Mouse (Mus musculus) T-helper 2 cell (primary cell): Measurements from ENCODE around the gene 2810459M11Rik.

Experiments
- in situ Hi-C: fragments of 300-600 bp; cut with MboI, MseI; formaldehyde crosslinking; loops from one replicate; pipeline ENCODE4 v1.15.1; 2025; ENCODE audit warnings: high pct_unique_total_duplicates

The 2810459M11Rik gene

GRCm38 (mm10) chr1:86048744-86049143 lies 3.1 kb downstream of the 2810459M11Rik start:
- in situ Hi-C loops, result no loop called here

GRCm38 (mm10) chr1:86053198-86053921 lies 7.7 kb downstream of the 2810459M11Rik start:
- in situ Hi-C loops, result no loop called here

DNA sequence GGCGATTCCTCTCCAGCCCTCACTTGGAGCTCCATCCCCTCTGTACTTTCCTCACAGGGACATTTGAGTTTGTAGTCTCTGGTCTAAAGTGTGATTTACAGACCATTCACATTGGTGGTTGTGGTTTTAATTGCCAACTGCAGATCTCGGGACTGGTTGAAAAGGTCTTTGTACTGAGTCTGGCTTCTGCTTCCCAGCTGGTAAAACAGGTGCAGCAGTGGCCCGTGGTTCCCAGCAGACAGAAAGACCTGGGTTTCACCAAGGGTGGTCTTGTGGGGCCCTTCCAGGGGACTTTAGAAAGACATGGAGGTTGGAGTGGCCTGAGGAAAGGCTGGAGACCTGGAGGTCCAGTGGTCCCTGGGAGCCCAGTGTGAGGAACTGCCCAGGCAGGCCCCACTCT lies 9.3 kb downstream of the 2810459M11Rik start:
- in situ Hi-C loops, result no loop called here

DNA sequence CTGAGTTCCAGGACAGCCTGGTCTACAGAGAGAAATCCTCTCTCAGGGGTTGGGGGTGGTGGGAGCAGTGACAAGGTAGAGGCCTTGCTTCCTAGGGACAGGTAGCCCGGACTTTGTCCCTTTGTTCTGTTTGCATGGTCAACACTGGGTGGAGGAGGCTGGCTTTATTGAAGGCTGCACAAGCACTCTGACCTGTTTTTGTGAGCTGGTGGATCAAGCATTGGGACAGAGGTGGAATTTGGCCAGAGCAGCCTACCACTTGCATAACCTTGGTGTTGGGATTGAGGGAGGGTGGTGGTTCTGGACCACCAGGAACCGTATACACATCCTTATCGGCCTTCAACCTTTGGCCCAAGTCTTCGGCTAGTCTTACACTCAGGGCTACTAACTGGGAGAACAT lies 10.6 kb downstream of the 2810459M11Rik start:
- in situ Hi-C loops, result no loop called here

- in situ Hi-C loops, result no loop called here
Observed at GRCm38 (mm10) chr1:86058856-86059769, 13.4 kb downstream of the 2810459M11Rik start.

DNA sequence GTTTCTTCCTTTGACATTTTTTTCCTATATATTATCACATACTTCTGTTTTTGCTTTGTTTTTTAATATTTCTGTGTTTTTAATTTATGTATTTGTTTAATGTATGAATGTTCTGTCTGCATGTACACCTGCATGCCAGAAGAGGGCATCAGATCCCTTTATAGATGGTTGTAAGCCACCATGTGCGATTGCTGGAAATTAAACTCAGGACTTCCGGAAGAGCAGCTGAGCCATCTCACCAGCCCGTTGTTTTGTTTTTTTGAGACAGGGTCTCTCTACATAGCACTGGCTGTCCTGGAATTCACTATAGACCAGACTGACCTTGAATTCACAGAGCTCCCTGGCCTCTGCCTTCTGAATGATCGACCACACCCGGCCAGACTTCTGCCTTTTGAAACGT lies 16.9 kb downstream of the 2810459M11Rik start:
- in situ Hi-C loops, result no loop called here

DNA sequence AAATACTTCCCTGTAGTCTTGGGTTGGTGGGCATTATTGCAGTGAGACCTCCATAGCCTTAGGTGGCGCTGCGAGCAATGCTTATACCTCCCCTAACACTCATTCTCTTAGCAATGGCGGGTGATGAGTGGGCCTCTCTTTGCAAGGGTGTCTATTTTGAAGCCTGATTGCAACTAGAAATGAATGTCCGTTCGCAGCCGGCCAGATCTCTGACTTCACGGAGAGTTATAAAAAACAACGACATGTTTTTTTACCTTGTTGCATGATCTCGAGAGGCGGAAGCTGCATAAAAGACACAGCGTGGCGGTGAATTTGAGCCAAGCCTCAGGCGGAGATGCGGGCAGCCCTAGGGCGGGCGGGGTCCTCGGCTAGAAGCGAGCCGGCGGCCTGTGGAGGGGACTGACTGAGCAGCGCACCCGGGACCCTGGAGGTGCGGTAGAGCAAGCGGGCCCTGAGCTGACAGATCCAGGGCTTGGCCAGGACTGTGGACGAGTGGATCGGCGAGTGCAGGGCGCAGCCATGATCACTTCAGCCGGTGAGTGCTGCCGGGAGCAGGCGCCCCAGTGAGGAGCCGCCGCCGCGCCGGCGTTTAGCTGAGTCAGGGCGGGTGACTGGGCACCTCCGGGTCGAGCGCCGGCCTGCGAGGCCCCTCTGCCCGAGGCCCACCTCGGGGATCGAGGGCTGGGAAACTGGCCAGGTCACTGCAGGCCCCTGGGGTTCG lies 18.8 kb downstream of the 2810459M11Rik start, which contains the start of gene Psmd1:
Psmd1 (plus strand) TSS at position 117 of the 721 bp plus-strand sequence.
- in situ Hi-C loops, result no loop called here

DNA sequence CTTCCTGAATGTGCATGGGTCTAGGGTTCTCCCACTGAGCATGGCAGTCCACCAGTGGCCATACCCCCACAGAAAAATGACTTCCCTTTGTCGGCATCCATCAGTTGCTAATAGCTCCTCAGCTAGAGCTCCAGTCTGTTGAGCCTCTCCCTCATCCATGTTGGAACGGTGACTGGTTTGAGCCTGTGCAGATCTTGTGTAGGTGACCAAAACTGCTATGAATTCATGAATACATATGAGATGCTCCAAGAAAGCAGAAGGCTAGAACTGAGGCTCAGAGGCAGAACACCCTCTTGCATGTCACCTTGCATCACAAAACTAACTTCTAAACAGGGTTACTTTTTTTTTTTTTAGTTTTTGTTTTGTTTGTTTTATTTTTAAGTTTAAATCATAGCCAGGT lies 30.9 kb downstream of the 2810459M11Rik start:
- in situ Hi-C loops, result no loop called here

DNA sequence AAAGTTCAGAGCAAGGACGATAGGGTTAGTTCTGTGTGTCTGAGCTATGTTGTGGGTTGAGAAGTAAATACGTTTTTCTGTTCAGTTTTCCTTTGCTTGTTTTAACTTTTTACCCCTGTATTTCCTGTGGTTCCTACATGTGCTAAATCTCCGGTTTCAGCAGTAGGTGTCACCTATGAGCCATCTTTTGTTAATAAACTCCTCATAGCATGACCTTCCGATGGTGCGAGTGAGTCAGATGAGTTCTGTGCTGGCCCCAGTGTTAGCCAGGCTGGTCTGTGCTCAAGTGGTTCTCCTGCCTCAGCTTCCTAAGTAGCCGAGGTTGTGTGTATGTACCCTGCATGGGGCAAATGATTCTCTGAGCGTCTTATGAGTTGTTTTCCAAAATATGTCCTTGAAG lies 48.8 kb downstream of the 2810459M11Rik start:
- in situ Hi-C loops, result no loop called here

DNA sequence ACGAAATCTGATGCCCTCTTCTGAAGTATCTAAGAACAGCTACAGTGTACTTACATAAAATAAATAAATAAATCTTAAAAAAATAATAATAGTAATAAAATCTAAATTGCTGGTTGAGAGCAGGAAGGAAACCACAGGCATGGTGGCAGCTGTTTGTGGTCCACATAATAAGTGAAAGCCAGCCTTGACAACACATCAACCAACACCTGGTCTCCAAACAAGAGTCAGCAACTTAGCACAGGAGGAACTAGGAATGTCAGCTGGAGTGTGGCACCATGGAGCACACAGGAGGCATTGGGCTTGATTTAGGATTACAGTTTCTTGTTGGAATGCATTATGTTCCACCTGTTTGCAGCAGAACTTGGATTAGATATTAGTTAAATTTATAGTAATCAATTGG lies 59.4 kb downstream of the 2810459M11Rik start:
- in situ Hi-C loops, result no loop called here
